In genomic region chr11:107473137-107473820, GRCm38 (mm10) we compare ENCODE assay signal across 10 mouse cellular contexts. TPM values are rescaled to one million over a fixed set of nuclear protein-coding genes. Genes with fewer than 3 reads are reported as not detected.
A peak's percentile ranks its signal among the peaks of the same experiment; 100 is the strongest.
DNase-seq lines count a peak whose midpoint lies in the region; ATAC-seq and TF ChIP-seq lines count a peak whose summit lies in the region.
"Had no signal": no experiment of that assay in that cellular context is flagged by ENCODE, and none has a peak within 500 bp of the region (broad histone marks: within the 10 kb centered on the region; RNA-seq: fewer than 3 reads in every experiment).

No protein-coding gene starts in this region.

- peak; percentile 81 for DNase-seq in hindbrain, embryonic 11.5 days (ENCODE audit: low spot score)
- DNase-seq in cerebellum, adult 2 months = peak; percentile 41 to 68
- peak; percentile 24 to 43 for DNase-seq in left cerebral cortex, adult 2 months (ENCODE audit: extremely low spot score in 1 of 2, low spot score in 2 of 2)
- peak; percentile 91 for DNase-seq in mesoderm, embryonic 11.5 days (ENCODE audit: low read depth, low spot score)
- DNase-seq in ovary, postnatal 10 days (ENCODE audit: low spot score) = no peak

- H3K9me3 ChIP-seq in hindbrain, embryonic 11.5 days (ENCODE audit: control insufficient read depth, low read length) = no peaks in the 10 kb centered on the region
- no peaks in the 10 kb centered on the region for H3K9me3 ChIP-seq in hindbrain, embryonic 13.5 days
- H3K9me3 ChIP-seq in ES-Bruce4 (replicated peaks; ENCODE audit: control insufficient read depth, insufficient read depth, low read length, poor library complexity, severe bottlenecking) = no peaks in the 10 kb centered on the region
- H3K9me3 ChIP-seq in heart, embryonic 13.5 days = no peaks in the 10 kb centered on the region
- H3K9me3 ChIP-seq: neural tube, embryonic 13.5 days had no signal

- no peaks in the 10 kb centered on the region for H3K27me3 ChIP-seq in hindbrain, embryonic 11.5 days (ENCODE audit: control insufficient read depth, insufficient read depth, low read length)
- no peaks in the 10 kb centered on the region for H3K27me3 ChIP-seq in hindbrain, embryonic 13.5 days
- no peaks in the 10 kb centered on the region for H3K27me3 ChIP-seq in ES-Bruce4 (ENCODE audit: control insufficient read depth, insufficient read depth, low read length, poor library complexity, severe bottlenecking)
- H3K27me3 ChIP-seq in cerebellum, adult 2 months (ENCODE audit: control insufficient read depth, insufficient read depth, low read length) = no peaks in the 10 kb centered on the region
- H3K27me3 ChIP-seq in heart, embryonic 13.5 days (replicated peaks) = no peaks in the 10 kb centered on the region
- H3K27me3 ChIP-seq: neural tube, embryonic 13.5 days had no signal

- ATAC-seq in hindbrain, embryonic 11.5 days (ENCODE audit: low FRiP score) = no peak
- ATAC-seq in hindbrain, embryonic 13.5 days (ENCODE audit: low FRiP score) = no peak
- ATAC-seq in heart, embryonic 13.5 days (ENCODE audit: extremely low read depth, insufficient number of reproducible peaks, low FRiP score, low TSS enrichment) = no peak

- H3K27ac ChIP-seq in hindbrain, embryonic 11.5 days (ENCODE audit: low read depth, low read length) = no peak overlapping the region
- H3K27ac ChIP-seq in hindbrain, embryonic 13.5 days = no peak overlapping the region
- H3K27ac ChIP-seq in ES-Bruce4 (ENCODE audit: insufficient read depth, low read length) = no peak overlapping the region
- no peak overlapping the region for H3K27ac ChIP-seq in cerebellum, adult 2 months (ENCODE audit: insufficient read depth, low read length)
- H3K27ac ChIP-seq in heart, embryonic 13.5 days (replicated peaks) = no peak overlapping the region
- H3K27ac ChIP-seq in left cerebral cortex, adult 2 months = no peak overlapping the region
- H3K27ac ChIP-seq: neural tube, embryonic 13.5 days had no signal

- peak; percentile 50 for TF ChIP-seq CTCF in ES-Bruce4 (IDR thresholded peaks at IDR 0.05; ENCODE audit: low read depth, low read length)
- peak; percentile 71 for TF ChIP-seq CTCF in cerebellum, adult 2 months (IDR thresholded peaks at IDR 0.05; ENCODE audit: borderline replicate concordance, insufficient read depth, low read depth, low read length)
- TF ChIP-seq CTCF in left cerebral cortex, adult 2 months (IDR thresholded peaks at IDR 0.05) = peak; percentile 87

- H3K36me3 ChIP-seq in hindbrain, embryonic 11.5 days (ENCODE audit: control insufficient read depth, insufficient read depth, low read length) = no peaks in the 10 kb centered on the region
- H3K36me3 ChIP-seq in hindbrain, embryonic 13.5 days = no peaks in the 10 kb centered on the region
- no peaks in the 10 kb centered on the region for H3K36me3 ChIP-seq in ES-Bruce4 (ENCODE audit: control insufficient read depth, insufficient read depth, low read length, poor library complexity, severe bottlenecking)
- H3K36me3 ChIP-seq in heart, embryonic 13.5 days = no peaks in the 10 kb centered on the region
- H3K36me3 ChIP-seq: neural tube, embryonic 13.5 days had no signal

- H3K4me2 ChIP-seq in hindbrain, embryonic 11.5 days (replicated peaks; ENCODE audit: low read depth, low read length) = no peak overlapping the region
- no peak overlapping the region for H3K4me2 ChIP-seq in hindbrain, embryonic 13.5 days
- peak overlapping the region; percentile 18; the same call in 1 of the 2 replicates for H3K4me2 ChIP-seq in heart, embryonic 13.5 days
- H3K4me2 ChIP-seq: neural tube, embryonic 13.5 days had no signal

- peaks cover 3% of the 10 kb centered on the region; the same call in 1 of the 2 replicates for H3K4me1 ChIP-seq in hindbrain, embryonic 11.5 days (replicated peaks; ENCODE audit: control insufficient read depth, insufficient read depth, low read length)
- peaks cover 19% of the 10 kb centered on the region for H3K4me1 ChIP-seq in hindbrain, embryonic 13.5 days (replicated peaks)
- no peaks in the 10 kb centered on the region for H3K4me1 ChIP-seq in ES-Bruce4 (ENCODE audit: control insufficient read depth, insufficient read depth, low read length)
- peaks cover 3% of the 10 kb centered on the region; the same call in 1 of the 2 replicates for H3K4me1 ChIP-seq in cerebellum, adult 2 months (ENCODE audit: control insufficient read depth, insufficient read depth, low read length)
- peaks cover 18% of the 10 kb centered on the region for H3K4me1 ChIP-seq in heart, embryonic 13.5 days

- no peak for TF ChIP-seq POLR2A in ES-Bruce4 (IDR thresholded peaks at IDR 0.05; ENCODE audit: insufficient read depth, low read length)
- no peak for TF ChIP-seq POLR2A in cerebellum, adult 2 months (IDR thresholded peaks at IDR 0.05; ENCODE audit: borderline replicate concordance, insufficient read depth, low read length)

- intact Hi-C loops in left cerebral cortex, adult 2 months (cut with DNase I) = loop anchor here (2.0 kb wide), 1 partner anchor 196 kb away; no protein-coding TSS in a partner anchor

- TF ChIP-seq EP300 in ES-Bruce4 (IDR thresholded peaks at IDR 0.05; ENCODE audit: insufficient read depth, low read depth, low read length) = no peak

- no peak overlapping the region for H3K4me3 ChIP-seq in hindbrain, embryonic 11.5 days (ENCODE audit: low read depth, low read length)
- H3K4me3 ChIP-seq in hindbrain, embryonic 13.5 days = no peak overlapping the region
- no peak overlapping the region for H3K4me3 ChIP-seq in ES-Bruce4 (ENCODE audit: low read depth, low read length)
- no peak overlapping the region for H3K4me3 ChIP-seq in cerebellum, adult 2 months (replicated peaks; ENCODE audit: insufficient read depth, low read depth, low read length)
- no peak overlapping the region for H3K4me3 ChIP-seq in heart, embryonic 13.5 days
- no peak overlapping the region for H3K4me3 ChIP-seq in left cerebral cortex, adult 2 months
- H3K4me3 ChIP-seq: erythroblast, embryonic 14.5 days; neural tube, embryonic 13.5 days had no signal

- 25% methylated on average over 8 of the region's 8 CpGs for WGBS in hindbrain, embryonic 11.5 days
- 24% methylated on average over 8 of the region's 8 CpGs for WGBS in hindbrain, embryonic 13.5 days
- WGBS in cerebellum, adult 2 months = 23% methylated on average over 8 of the region's 8 CpGs
- WGBS in heart, embryonic 13.5 days = 23% methylated on average over 8 of the region's 8 CpGs

- H3K9ac ChIP-seq in hindbrain, embryonic 11.5 days (ENCODE audit: low read depth, low read length) = no peak overlapping the region
- H3K9ac ChIP-seq in hindbrain, embryonic 13.5 days = no peak overlapping the region
- no peak overlapping the region for H3K9ac ChIP-seq in ES-Bruce4 (ENCODE audit: low read depth, poor library complexity, severe bottlenecking)
- no peak overlapping the region for H3K9ac ChIP-seq in heart, embryonic 13.5 days
- H3K9ac ChIP-seq: neural tube, embryonic 13.5 days had no signal

RNA-seq across cellular contexts. Expression of gene Pitpnc1, which starts 2.8 kb away (rescaled TPM):
- polyA plus RNA-seq in hindbrain, embryonic 11.5 days (2014; fragmentation: Nextera tagmentation; extraction: Ambion mirVana) = 26.8 and 32.3 TPM in 2 replicates
- 33.9 and 35.2 TPM in 2 replicates for polyA plus RNA-seq in hindbrain, embryonic 13.5 days (2015; fragmentation: Nextera tagmentation; extraction: Ambion mirVana)
- 25.4 and 27.1 TPM in 2 replicates for polyA plus RNA-seq in ES-Bruce4 (2011; ENCODE audit: insufficient read depth, insufficient read length, low read depth, missing spikeins)
- polyA plus RNA-seq in cerebellum, adult 2 months (2012; rRNA removed) = 26.7 and 30.0 TPM in 2 replicates
- 9.3 and 9.9 TPM in 2 replicates for polyA plus RNA-seq in heart, embryonic 13.5 days (2015; fragmentation: Nextera tagmentation; extraction: Ambion mirVana)
- total RNA-seq in left cerebral cortex, adult 2 months (2021) = 10 to 100 TPM; 54.5 to 55.2 TPM

RNA-seq across cellular contexts. Expression of gene Psmd12, which starts 6.0 kb away (rescaled TPM):
- 224 and 230 TPM in 2 replicates for polyA plus RNA-seq in hindbrain, embryonic 11.5 days (2014; fragmentation: Nextera tagmentation; extraction: Ambion mirVana)
- polyA plus RNA-seq in hindbrain, embryonic 13.5 days (2015; fragmentation: Nextera tagmentation; extraction: Ambion mirVana) = 158 and 163 TPM in 2 replicates
- 155 and 167 TPM in 2 replicates for polyA plus RNA-seq in ES-Bruce4 (2011; ENCODE audit: insufficient read depth, insufficient read length, low read depth, missing spikeins)
- 71.5 and 76.4 TPM in 2 replicates for polyA plus RNA-seq in cerebellum, adult 2 months (2012; rRNA removed)
- polyA plus RNA-seq in heart, embryonic 13.5 days (2015; fragmentation: Nextera tagmentation; extraction: Ambion mirVana) = 130 and 144 TPM in 2 replicates
- 10 to 100 TPM; 67.1 to 72.9 TPM for total RNA-seq in left cerebral cortex, adult 2 months (2021)
